Mouse (Mus musculus): ENCODE measurements around the gene Ppp1r21. TPM values are rescaled to one million over a fixed set of nuclear protein-coding genes. Genes with fewer than 3 reads are reported as not detected.
A peak's percentile ranks its signal among the peaks of the same experiment; 100 is the strongest.

The Ppp1r21 gene
- polyA plus RNA-seq, 1 experiment from 2014 or later = 19.6 TPM

GRCm38 (mm10) chr17:88542771-88543416 lies 13.0 kb downstream of the Ppp1r21 start:
- Histone ChIP-seq H3K9me3 (no peaks in the 10 kb centered on the region), H3K4me3 (no peak overlapping the region), H3K36me3 (peaks cover 25% of the 10 kb centered on the region), H3K4me1 (0 out of 2 replicates have a peak, but pooled peaks cover 11% of the 10 kb centered on the region), H3K27me3 (ENCODE audit: insufficient read depth, poor library complexity, severe bottlenecking) (no peaks in the 10 kb centered on the region), H3K27ac (0 out of 2 replicates have a peak overlapping the region, but pooled peaks have one; percentile 32)
- peak; percentile 70 for DNase-seq (ENCODE audit: low spot score)
- 62% methylated on average over 15 of the region's 15 CpGs for WGBS

- Histone ChIP-seq H3K9me3 (no peaks in the 10 kb centered on the region), H3K4me3 (no peak overlapping the region), H3K4me1 (0 out of 2 replicates have a peak, but pooled peaks cover 11% of the 10 kb centered on the region), H3K36me3 (peaks cover 28% of the 10 kb centered on the region), H3K27ac (no peak overlapping the region), H3K27me3 (ENCODE audit: insufficient read depth, poor library complexity, severe bottlenecking) (no peaks in the 10 kb centered on the region)
- WGBS = 68% methylated on average over 3 of the region's 3 CpGs
- no peak for DNase-seq (ENCODE audit: low spot score)
These were observed 13.5 kb downstream of the Ppp1r21 start for GRCm38 (mm10) chr17:88543417-88543782.

GRCm38 (mm10) chr17:88545217-88545784 lies 15.4 kb downstream of the Ppp1r21 start:
- Histone ChIP-seq H3K27me3 (ENCODE audit: insufficient read depth, poor library complexity, severe bottlenecking) (no peaks in the 10 kb centered on the region), H3K4me1 (peaks cover 20% of the 10 kb centered on the region), H3K9me3 (no peaks in the 10 kb centered on the region), H3K36me3 (peaks cover 34% of the 10 kb centered on the region), H3K4me3 (no peak overlapping the region), H3K27ac (no peak overlapping the region)
- DNase-seq (ENCODE audit: low spot score) = no peak
- 88% methylated on average over 15 of the region's 15 CpGs for WGBS

- Histone ChIP-seq H3K9me3 (no peaks in the 10 kb centered on the region), H3K27me3 (ENCODE audit: insufficient read depth, poor library complexity, severe bottlenecking) (no peaks in the 10 kb centered on the region), H3K27ac (no peak overlapping the region), H3K4me1 (peaks cover 17% of the 10 kb centered on the region), H3K4me3 (no peak overlapping the region), H3K36me3 (peaks cover 34% of the 10 kb centered on the region)
- 91% methylated on average over 4 of the region's 4 CpGs for WGBS
- no peak for DNase-seq (ENCODE audit: low spot score)
These were observed 16.8 kb downstream of the Ppp1r21 start for GRCm38 (mm10) chr17:88546745-88547144.

- Histone ChIP-seq H3K4me3 (no peak overlapping the region), H3K9me3 (no peaks in the 10 kb centered on the region), H3K27me3 (ENCODE audit: insufficient read depth, poor library complexity, severe bottlenecking) (no peaks in the 10 kb centered on the region), H3K27ac (0 out of 2 replicates have a peak overlapping the region, but pooled peaks have one; percentile 6), H3K36me3 (peaks cover 29% of the 10 kb centered on the region), H3K4me1 (peaks cover 34% of the 10 kb centered on the region)
- WGBS = 47% methylated on average over 24 of the region's 24 CpGs
- DNase-seq (ENCODE audit: low spot score) = no peak
These were observed 19.7 kb downstream of the Ppp1r21 start for GRCm38 (mm10) chr17:88549411-88550191.

- peaks cover 29% of the 10 kb centered on the region for H3K36me3 ChIP-seq
- H3K4me1 ChIP-seq = peaks cover 34% of the 10 kb centered on the region
- no peak for DNase-seq (ENCODE audit: low spot score)
- no peaks in the 10 kb centered on the region for H3K9me3 ChIP-seq
- no peaks in the 10 kb centered on the region for H3K27me3 ChIP-seq (ENCODE audit: insufficient read depth, poor library complexity, severe bottlenecking)
- no peak overlapping the region for H3K27ac ChIP-seq
- H3K4me3 ChIP-seq = no peak overlapping the region
- 69% methylated on average over 5 of the region's 5 CpGs for WGBS
These were observed 20.4 kb downstream of the Ppp1r21 start for GRCm38 (mm10) chr17:88550351-88550750.

- 52% methylated on average over 10 of the region's 10 CpGs for WGBS
- H3K36me3 ChIP-seq = peaks cover 31% of the 10 kb centered on the region
- H3K9me3 ChIP-seq = no peaks in the 10 kb centered on the region
These were observed 21.3 kb downstream of the Ppp1r21 start for GRCm38 (mm10) chr17:88550981-88551940.

GRCm38 (mm10) chr17:88552556-88552955 lies 22.6 kb downstream of the Ppp1r21 start:
- peak overlapping the region; percentile 38; the same call in 1 of the 2 replicates for H3K27ac ChIP-seq
- H3K4me1 ChIP-seq = peaks cover 32% of the 10 kb centered on the region
- DNase-seq (ENCODE audit: low spot score) = no peak
- H3K27me3 ChIP-seq (ENCODE audit: insufficient read depth, poor library complexity, severe bottlenecking) = no peaks in the 10 kb centered on the region
- H3K9me3 ChIP-seq = no peaks in the 10 kb centered on the region
- 22% methylated on average over 6 of the region's 6 CpGs for WGBS
- no peak overlapping the region for H3K4me3 ChIP-seq
- H3K36me3 ChIP-seq = peaks cover 35% of the 10 kb centered on the region

More at GRCm38 (mm10) chr17:88550981-88551940, 21.3 kb downstream of the Ppp1r21 start:
- Histone ChIP-seq H3K4me3 (no peak overlapping the region), H3K4me1 (peaks cover 34% of the 10 kb centered on the region), H3K27me3 (ENCODE audit: insufficient read depth, poor library complexity, severe bottlenecking) (no peaks in the 10 kb centered on the region), H3K27ac (no peak overlapping the region)
- DNase-seq (ENCODE audit: low spot score) = no peak

- Histone ChIP-seq H3K9me3 (no peaks in the 10 kb centered on the region), H3K27ac (no peak overlapping the region), H3K4me3 (no peak overlapping the region), H3K27me3 (ENCODE audit: insufficient read depth, poor library complexity, severe bottlenecking) (no peaks in the 10 kb centered on the region), H3K4me1 (peaks cover 30% of the 10 kb centered on the region), H3K36me3 (peaks cover 30% of the 10 kb centered on the region; the same call in 1 of the 2 replicates)
- WGBS = 42% methylated on average over 8 of the region's 8 CpGs
- DNase-seq (ENCODE audit: low spot score) = no peak
These were observed 23.1 kb downstream of the Ppp1r21 start for GRCm38 (mm10) chr17:88553001-88553449.

- Histone ChIP-seq H3K27me3 (ENCODE audit: insufficient read depth, poor library complexity, severe bottlenecking) (no peaks in the 10 kb centered on the region), H3K4me1 (peaks cover 30% of the 10 kb centered on the region), H3K4me3 (no peak overlapping the region), H3K27ac (no peak overlapping the region), H3K9me3 (no peaks in the 10 kb centered on the region), H3K36me3 (peaks cover 29% of the 10 kb centered on the region; the same call in 1 of the 2 replicates)
- WGBS = 82% methylated on average over 11 of the region's 11 CpGs
- no peak for DNase-seq (ENCODE audit: low spot score)
These were observed 23.7 kb downstream of the Ppp1r21 start for GRCm38 (mm10) chr17:88553473-88554087.

- H3K36me3 ChIP-seq = peaks cover 23% of the 10 kb centered on the region; the same call in 1 of the 2 replicates
- H3K4me3 ChIP-seq = no peak overlapping the region
- no peaks in the 10 kb centered on the region for H3K9me3 ChIP-seq
- no peaks in the 10 kb centered on the region for H3K27me3 ChIP-seq (ENCODE audit: insufficient read depth, poor library complexity, severe bottlenecking)
- no peak overlapping the region for H3K27ac ChIP-seq
- WGBS = 84% methylated on average over 13 of the region's 13 CpGs
- no peak for DNase-seq (ENCODE audit: low spot score)
- H3K4me1 ChIP-seq = peaks cover 24% of the 10 kb centered on the region
These were observed 26.3 kb downstream of the Ppp1r21 start for GRCm38 (mm10) chr17:88556176-88556575.

GRCm38 (mm10) chr17:88556688-88557087 lies 26.8 kb downstream of the Ppp1r21 start:
- Histone ChIP-seq H3K4me3 (no peak overlapping the region), H3K27ac (no peak overlapping the region), H3K36me3 (peaks cover 23% of the 10 kb centered on the region; the same call in 1 of the 2 replicates), H3K9me3 (no peaks in the 10 kb centered on the region), H3K4me1 (peaks cover 26% of the 10 kb centered on the region), H3K27me3 (ENCODE audit: insufficient read depth, poor library complexity, severe bottlenecking) (no peaks in the 10 kb centered on the region)
- 77% methylated on average over 4 of the region's 4 CpGs for WGBS
- DNase-seq (ENCODE audit: low spot score) = no peak

All from heart, embryonic 10.5 days (tissue).